ENCODE assay signal across 9 mouse cellular contexts in the genomic region with DNA sequence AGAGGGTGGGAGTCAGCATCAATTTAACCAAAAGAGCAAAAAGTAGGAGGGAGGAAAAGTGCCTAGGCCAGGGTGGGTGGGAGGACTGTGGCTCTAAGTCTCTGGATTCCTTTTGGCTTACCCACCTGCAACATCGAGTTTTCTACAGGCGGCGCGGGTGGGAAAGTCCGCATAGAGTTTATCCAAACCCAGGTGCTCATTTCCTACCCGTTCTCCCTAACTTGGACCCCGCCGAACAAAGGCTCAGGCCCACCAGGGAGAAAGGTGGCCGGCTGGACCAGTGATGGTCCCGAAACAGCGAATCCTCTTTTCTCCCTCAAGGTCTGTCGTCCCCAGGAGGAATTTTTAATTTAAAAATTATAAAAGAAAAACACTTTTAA. TPM values are rescaled to one million over a fixed set of nuclear protein-coding genes. Genes with fewer than 3 reads are reported as not detected.
DNase-seq lines count a peak whose midpoint lies in the region; ATAC-seq and TF ChIP-seq lines count a peak whose summit lies in the region.
"Had no signal": no experiment of that assay in that cellular context is flagged by ENCODE, and none has a peak within 500 bp of the region (broad histone marks: within the 10 kb centered on the region; RNA-seq: fewer than 3 reads in every experiment).

No protein-coding gene starts in this region.

- no peak overlapping the region for H3K27ac ChIP-seq in heart, adult 2 months
- no peak overlapping the region for H3K27ac ChIP-seq in heart, embryonic 15.5 days
- no peak overlapping the region for H3K27ac ChIP-seq in liver, embryonic 13.5 days

- peaks cover 54% of the 10 kb centered on the region for H3K27me3 ChIP-seq in heart, adult 2 months (ENCODE audit: control insufficient read depth, insufficient read depth, low read length)
- peaks cover 85% of the 10 kb centered on the region for H3K27me3 ChIP-seq in heart, embryonic 15.5 days
- H3K27me3 ChIP-seq in liver, embryonic 13.5 days: peaks cover 94% of the 10 kb centered on the region

- H3K4me1 ChIP-seq in heart, adult 2 months (ENCODE audit: control insufficient read depth, insufficient read depth, low read length): peaks cover 8% of the 10 kb centered on the region
- peaks cover 42% of the 10 kb centered on the region for H3K4me1 ChIP-seq in heart, embryonic 15.5 days (replicated peaks)
- H3K4me1 ChIP-seq in liver, embryonic 13.5 days (replicated peaks): peaks cover 31% of the 10 kb centered on the region

- peak overlapping the region; percentile 49; the same call in 1 of the 2 replicates for H3K4me3 ChIP-seq in heart, adult 2 months
- peak overlapping the region; percentile 56 for H3K4me3 ChIP-seq in heart, embryonic 15.5 days
- peak overlapping the region; percentile 51 for H3K4me3 ChIP-seq in liver, embryonic 13.5 days (replicated peaks)

- no peak for ATAC-seq in heart, embryonic 15.5 days (replicated peaks; ENCODE audit: insufficient number of reproducible peaks, insufficient read depth, low FRiP score, low read depth)
- no peak for ATAC-seq in liver, embryonic 13.5 days (ENCODE audit: low read depth)

- H3K4me2 ChIP-seq in heart, embryonic 15.5 days: peak overlapping the region; percentile 86
- peak overlapping the region; percentile 63 for H3K4me2 ChIP-seq in liver, embryonic 13.5 days

- no peak overlapping the region for H3K9ac ChIP-seq in heart, adult 2 months (ENCODE audit: low read depth, low read length)
- 0 out of 2 replicates have a peak overlapping the region, but pooled peaks have one; percentile 32 for H3K9ac ChIP-seq in heart, embryonic 15.5 days
- no peak overlapping the region for H3K9ac ChIP-seq in liver, embryonic 13.5 days

- no peaks in the 10 kb centered on the region for H3K79me2 ChIP-seq in heart, adult 2 months (replicated peaks; ENCODE audit: control insufficient read depth, insufficient read depth, low read length)

- no peak for TF ChIP-seq EP300 in heart, adult 2 months (IDR thresholded peaks at IDR 0.05; ENCODE audit: insufficient read depth, low read depth, low read length)

- intact Hi-C loops in heart, adult 2 months (cut with DNase I): loop anchor here (2.0 to 10.0 kb wide), 2 partner anchors 28 to 216 kb away; partner anchors contain the start of genes Etfa, Nrg4 and Tmem266
- intact Hi-C loops in left cerebral cortex, postnatal 25 days (cut with DNase I): no loop called here

- DNase-seq in heart, adult 2 months: peak; percentile 22 to 51
- no peak for DNase-seq in heart, adult 8-10 months (ENCODE audit: low spot score)
- DNase-seq in MN1 (ENCODE audit: low spot score) (peak; percentile 17), adipocyte (ENCODE audit: low spot score) (no peak)
- no peak for DNase-seq in liver, embryonic 13.5 days
- DNase-seq in left cerebral cortex, postnatal 25 days (ENCODE audit: low spot score in 2 of 2): no peak
- no peak for DNase-seq in layer of hippocampus, postnatal 25 days (ENCODE audit: extremely low spot score in 1 of 2, low spot score in 1 of 2)

- no peak for TF ChIP-seq POLR2A in heart, adult 2 months (IDR thresholded peaks at IDR 0.05; ENCODE audit: insufficient read depth, low read depth, low read length)

- H3K36me3 ChIP-seq in heart, adult 2 months (ENCODE audit: control insufficient read depth, insufficient read depth, low read length): no peaks in the 10 kb centered on the region
- no peaks in the 10 kb centered on the region for H3K36me3 ChIP-seq in heart, embryonic 15.5 days
- no peaks in the 10 kb centered on the region for H3K36me3 ChIP-seq in liver, embryonic 13.5 days

- no peaks in the 10 kb centered on the region for H3K9me3 ChIP-seq in heart, embryonic 15.5 days (replicated peaks)
- no peaks in the 10 kb centered on the region for H3K9me3 ChIP-seq in liver, embryonic 13.5 days (replicated peaks)

- TF ChIP-seq CTCF in heart, adult 2 months (IDR thresholded peaks at IDR 0.05): no peak

- WGBS in heart, adult 2 months: 6% methylated on average over 12 of the region's 12 CpGs
- 3% methylated on average over 12 of the region's 12 CpGs for WGBS in heart, embryonic 15.5 days
- WGBS in liver, embryonic 13.5 days (ENCODE audit: insufficient replicate concordance): 2% methylated on average over 12 of the region's 12 CpGs

RNA-seq across cellular contexts. Expression of gene Isl2, which starts 1.9 kb away (rescaled TPM):
- not detected for total RNA-seq in heart, adult 2 months (2021)
- 0.06 TPM in 1 of 2 replicates, not detected in the other for polyA plus RNA-seq in heart, adult 2 months (2012; rRNA removed)
- total RNA-seq in heart, adult 8-10 months (2022): not detected
- 0.08 and 0.86 TPM in 2 replicates for polyA plus RNA-seq in heart, embryonic 15.5 days (2015; fragmentation: Nextera tagmentation; extraction: Ambion mirVana)
- 0.28 and 0.29 TPM in 2 replicates for polyA plus RNA-seq in liver, embryonic 13.5 days (2015; fragmentation: Nextera tagmentation; extraction: Ambion mirVana)
- not detected for total RNA-seq in left cerebral cortex, postnatal 25 days (2021)
- not detected for total RNA-seq in layer of hippocampus, postnatal 25 days (2021)
- polyA plus RNA-seq: erythroblast, embryonic 14.5 days had no signal

RNA-seq across cellular contexts. Expression of gene Etfa, which starts 28.3 kb away (rescaled TPM):
- total RNA-seq in heart, adult 2 months (2021): 1,000 to 10,000 TPM in 1 of 2 experiments, 100 to 1,000 TPM in 1; 871 to 1,031 TPM
- polyA plus RNA-seq in heart, adult 2 months (2012; rRNA removed): 289 and 479 TPM in 2 replicates
- 1,000 to 10,000 TPM in 2 of 4 experiments, 100 to 1,000 TPM in 2; 853 to 1,095 (median 1,008) TPM for total RNA-seq in heart, adult 8-10 months (2022)
- polyA plus RNA-seq in heart, embryonic 15.5 days (2015; fragmentation: Nextera tagmentation; extraction: Ambion mirVana): 339 and 435 TPM in 2 replicates
- polyA plus RNA-seq in liver, embryonic 13.5 days (2015; fragmentation: Nextera tagmentation; extraction: Ambion mirVana): 173 and 203 TPM in 2 replicates
- total RNA-seq in left cerebral cortex, postnatal 25 days (2021): 10 to 100 TPM; 42.6 to 45.8 TPM
- total RNA-seq in layer of hippocampus, postnatal 25 days (2021): 10 to 100 TPM; 45.3 to 46.5 TPM

Comparison
In these comparisons a context has a peak if more than half of its experiments do, and no peak if none do; other contexts are left out.
1. DNase-seq: peak in heart, adult 2 months (2 of 2) and MN1 (single experiment); none in heart, adult 8-10 months (single experiment), liver, embryonic 13.5 days (single experiment), adipocyte (single experiment), left cerebral cortex, postnatal 25 days (0 of 2) and layer of hippocampus, postnatal 25 days (0 of 2).
2. RNA of gene Etfa, which starts 28.3 kb away (total RNA-seq): 853 to 1,095 TPM in heart, adult 8-10 months and 871 to 1,031 TPM in heart, adult 2 months; 45.3 to 46.5 TPM in layer of hippocampus, postnatal 25 days and 42.6 to 45.8 TPM in left cerebral cortex, postnatal 25 days; every median in the first group is over 10 times any median in the second.
3. Peak in every context shown above with its lines, with median percentiles within 50 percentile points of each other: H3K4me3 ChIP-seq.